Mouse (Mus musculus) adrenal gland, postnatal 36 days (tissue): Measurements from ENCODE around the gene Tex9. TPM values are rescaled to one million over a fixed set of nuclear protein-coding genes. Genes with fewer than 3 reads are reported as not detected.

Experiments
- DNase-seq, 2 experiments: peaks; one replicate each; pipeline ENCODE4 v3.0.0; 2021; ENCODE audit warnings: mixed read lengths in 1 of 2
- long read RNA-seq, 2 experiments: library from polyadenylated mRNA; stranded (forward); transcript quantifications; one replicate each; pipeline ENCODE4 v2.0.0; 2021; ENCODE audit warnings: borderline sequencing depth in 2 of 2
- total RNA-seq, 2 experiments: library from RNA; stranded (reverse); gene quantifications; 2 replicates each; pipeline ENCODE4 v1.2.3; 2021

Gene Tex9
- 1 to 10 TPM; 4.0 to 4.7 TPM for total RNA-seq
- long read RNA-seq, experiment 1, partial matches to known transcripts, result 0 of 6 reads
- long read RNA-seq, experiment 1, other reads (novel, unspliced or antisense), result 3 of 6 reads
- long read RNA-seq, experiment 2, partial matches to known transcripts, result 0 of 1 reads
- long read RNA-seq, experiment 2, other reads (novel, unspliced or antisense), result 1 of 1 reads

DNA sequence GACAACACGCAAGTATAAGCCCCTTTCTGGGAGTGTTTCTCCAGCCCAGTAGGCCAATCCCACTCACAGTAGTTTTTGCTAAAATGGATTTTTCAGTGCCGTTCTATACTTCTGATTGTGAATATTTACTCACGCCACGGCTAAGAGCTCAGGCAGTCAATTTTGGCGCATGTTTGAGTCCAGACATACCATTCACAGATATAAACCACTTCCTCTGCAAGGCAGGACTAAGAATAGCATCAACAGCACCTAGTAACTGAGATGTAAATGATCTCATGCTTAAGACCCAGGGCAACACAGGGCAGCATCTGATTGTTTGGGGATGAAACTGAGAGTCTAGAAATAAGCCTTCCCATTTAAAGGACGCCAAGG lies at the start of gene Tex9:
Gene Tex9, minus strand, starts transcription at position 19 of the 372 bp plus-strand sequence.
- no peak for DNase-seq

DNA sequence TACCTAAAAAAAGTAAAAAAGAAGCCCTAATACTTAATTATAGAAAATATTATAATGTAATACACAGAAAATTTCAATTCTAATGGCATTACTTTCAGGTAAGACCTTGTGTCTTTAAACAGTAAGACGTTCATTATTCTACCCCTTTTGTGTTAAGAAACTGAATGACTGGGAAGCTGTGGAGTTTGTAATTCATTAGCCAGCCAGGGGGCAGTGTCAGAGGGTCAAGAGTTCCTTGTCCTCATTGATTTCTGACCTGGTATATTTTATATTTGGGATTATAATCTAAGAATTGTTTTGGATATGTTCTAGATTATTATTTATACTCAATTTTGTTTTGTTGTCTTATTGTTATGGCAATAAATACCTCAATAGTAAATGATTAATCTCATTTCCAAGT lies 45.1 kb upstream of the Tex9 start:
- DNase-seq, result no peak

DNA sequence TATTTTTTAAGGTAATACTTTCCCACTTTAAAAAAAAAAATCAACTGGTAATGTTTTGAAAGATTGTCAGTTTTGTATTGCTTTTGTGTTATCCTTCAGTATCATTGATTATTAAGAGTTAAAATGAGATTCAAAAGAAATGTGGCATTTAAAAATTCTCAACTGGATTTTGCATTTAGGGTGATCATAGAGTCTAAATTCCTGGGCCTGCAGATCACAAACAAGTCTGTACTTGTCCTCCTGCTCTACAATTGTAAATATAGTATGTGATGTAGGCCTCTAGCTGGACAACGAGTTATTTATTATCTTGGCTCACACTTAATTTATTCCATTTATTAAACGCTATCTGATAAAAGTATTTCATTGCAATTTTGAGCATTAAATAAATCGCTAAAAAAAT lies 43.4 kb upstream of the Tex9 start:
- no peak for DNase-seq

DNA sequence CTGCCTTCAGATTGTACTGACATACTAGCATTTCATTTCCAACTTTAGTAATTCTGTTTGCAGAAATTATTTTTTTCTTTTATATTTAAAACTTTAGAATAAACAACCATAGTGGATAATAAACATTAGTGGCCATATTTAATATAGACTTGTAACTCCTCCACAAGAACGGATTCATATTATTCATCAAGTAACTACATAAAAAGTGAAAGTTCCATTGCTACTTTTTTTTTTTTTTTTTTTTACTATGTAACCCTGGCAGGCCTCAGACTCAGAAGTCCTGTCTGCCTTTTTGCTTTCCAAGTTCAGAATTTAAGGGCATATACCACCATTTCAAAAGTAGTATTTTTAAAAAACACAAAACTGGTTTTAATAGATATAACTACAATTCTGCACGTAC lies 43.0 kb upstream of the Tex9 start:
- DNase-seq, result no peak

DNA sequence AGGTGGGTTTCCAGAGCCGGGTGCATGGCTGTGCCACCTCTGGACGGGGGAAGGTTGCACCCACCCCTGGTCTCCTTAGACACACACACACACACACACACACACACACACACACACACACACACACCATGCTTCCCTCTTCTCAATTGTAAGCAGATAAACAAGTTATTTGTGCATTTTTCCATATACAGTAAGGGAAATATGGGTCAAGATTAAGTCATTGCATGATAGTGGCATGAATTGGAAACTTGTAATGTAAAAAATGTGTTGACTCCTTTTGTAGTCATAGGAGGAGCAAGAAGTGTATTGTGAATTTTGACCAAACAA lies 41.0 kb upstream of the Tex9 start:
- DNase-seq, result no peak

DNA sequence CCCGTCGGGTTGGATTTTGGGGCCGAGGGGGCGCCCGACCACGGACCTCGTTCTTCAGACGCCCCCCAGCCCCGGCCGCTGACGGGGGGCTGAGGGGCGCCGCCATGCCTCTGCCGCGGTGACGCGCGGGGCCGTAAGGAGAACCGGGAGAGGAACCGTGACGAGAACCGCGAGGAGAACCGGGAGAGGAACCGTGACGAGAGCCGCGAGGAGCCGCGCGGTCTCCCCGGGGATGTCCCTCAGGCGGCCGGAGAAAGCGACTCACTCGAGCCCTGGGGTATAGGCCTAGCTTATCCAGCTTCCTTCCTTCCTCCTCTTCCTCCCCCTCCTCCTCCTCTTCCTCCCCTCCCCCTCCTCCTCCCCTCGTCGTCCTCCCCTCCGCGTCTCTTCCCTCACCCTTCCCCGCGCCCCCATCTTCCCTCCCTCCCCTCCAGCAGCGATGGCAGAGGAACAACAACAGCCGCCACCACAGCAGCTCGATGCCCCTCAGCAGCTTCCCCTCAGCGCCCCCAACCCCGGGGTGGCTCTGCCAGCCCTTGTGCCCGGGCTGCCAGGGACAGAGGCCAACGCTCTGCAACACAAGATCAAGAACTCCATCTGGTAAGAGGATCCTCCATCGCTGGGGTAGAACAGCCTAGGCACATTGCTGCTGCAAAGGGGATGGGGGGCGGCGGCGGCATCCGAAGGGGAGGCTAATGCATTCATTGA lies 40.5 kb upstream of the Tex9 start:
- peak; percentile 41 to 64 for DNase-seq

DNA sequence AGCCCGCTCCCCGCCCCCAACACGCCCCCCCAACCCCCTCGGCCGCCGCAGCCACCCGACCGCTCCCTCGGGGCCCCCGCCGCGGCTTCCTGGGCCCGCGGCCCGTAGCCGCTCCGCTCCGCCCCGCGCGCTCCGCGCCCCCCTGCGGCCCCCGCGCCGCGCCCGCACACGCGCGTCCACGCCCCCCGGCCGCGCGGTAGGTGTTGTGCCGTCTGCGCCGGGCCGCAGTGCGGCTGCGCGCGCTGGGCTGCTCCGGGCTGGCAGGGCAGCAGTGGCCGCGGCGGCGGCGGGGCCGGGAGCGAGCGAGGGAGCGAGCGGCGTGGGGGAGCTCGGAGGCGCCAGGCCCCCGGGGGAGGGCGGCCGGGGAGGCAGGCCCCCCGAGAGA lies 40.0 kb upstream of the Tex9 start, which contains the start of gene Rfx7:
Gene Rfx7, plus strand, starts transcription at position 245 of the 385 bp plus-strand sequence.
- DNase-seq, result peak; percentile 84 to 91

DNA sequence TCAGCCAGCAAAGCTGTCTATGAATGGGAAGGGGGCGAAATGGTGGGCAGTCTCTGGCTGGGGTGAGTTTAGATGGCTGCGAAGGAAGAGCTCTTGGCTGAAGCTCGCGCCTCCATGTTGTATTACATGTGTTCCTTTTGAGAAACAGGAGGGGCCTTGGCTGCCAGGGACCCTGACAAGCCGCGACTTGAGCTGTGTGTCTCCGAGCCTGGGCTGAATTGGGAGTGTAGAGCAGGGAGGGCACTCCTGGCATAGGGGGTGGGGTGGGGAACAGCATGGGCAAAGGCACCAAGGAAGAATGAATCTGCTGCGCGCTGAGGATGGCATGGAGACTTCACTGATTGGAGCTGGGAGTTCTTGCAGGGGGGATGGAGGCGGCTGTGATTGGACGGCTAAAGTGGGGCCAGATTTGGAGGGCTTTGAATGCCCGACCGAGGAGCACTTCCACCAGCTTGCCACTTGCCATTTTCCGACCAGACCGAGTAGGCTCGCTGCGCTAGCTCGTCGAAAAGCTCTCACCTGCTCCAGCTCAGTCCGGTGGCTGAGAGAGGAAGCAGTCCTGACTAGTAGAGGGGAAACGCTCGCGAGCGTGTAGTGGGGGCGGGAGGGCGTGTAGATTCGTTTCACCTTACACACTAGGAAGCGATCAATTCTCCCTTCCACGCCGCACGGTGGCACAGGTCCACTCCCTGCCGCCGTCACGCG lies 39.4 kb upstream of the Tex9 start:
- DNase-seq, result peak; percentile 86 to 88

DNA sequence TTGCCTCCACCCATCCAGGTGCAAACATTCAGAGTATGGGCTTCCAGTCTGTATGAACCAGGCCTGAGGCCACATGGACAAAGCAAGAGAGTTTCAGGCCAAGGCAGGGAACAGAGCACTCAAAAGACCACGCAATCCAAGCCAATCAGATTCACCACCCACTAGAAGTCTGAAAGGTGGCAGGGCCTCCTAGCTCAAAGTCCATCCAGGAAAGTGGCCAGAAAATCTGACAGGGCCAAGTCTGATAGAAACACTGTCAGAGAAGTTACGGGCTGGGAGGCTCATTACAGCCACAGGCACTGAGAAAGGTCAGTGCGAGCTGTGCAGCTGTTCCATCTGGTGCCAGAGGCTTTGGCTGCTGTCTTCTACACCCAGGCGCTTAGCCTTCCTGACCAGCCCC lies 38.8 kb upstream of the Tex9 start:
- DNase-seq, result peak; percentile 38 to 47

DNA sequence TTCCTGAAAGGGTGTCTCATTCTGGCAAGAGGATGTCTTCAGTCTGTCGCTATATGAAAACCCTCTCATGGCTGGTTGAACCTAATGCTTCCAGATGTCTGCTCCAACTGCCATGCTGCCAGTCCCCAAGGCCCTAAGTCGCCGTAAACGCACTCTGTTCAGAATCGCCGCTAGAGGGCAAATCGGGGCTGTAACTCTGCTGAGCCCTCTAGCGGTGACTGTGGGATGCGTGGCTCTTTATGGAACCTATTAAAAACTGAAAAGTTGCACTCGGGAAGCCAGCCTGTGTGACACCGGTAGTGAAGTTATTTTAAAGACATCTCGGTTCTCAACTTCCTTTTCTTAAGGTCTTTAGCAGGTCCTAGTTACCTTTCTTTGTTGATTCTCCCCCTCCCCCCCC lies 38.2 kb upstream of the Tex9 start:
- DNase-seq, result peak; percentile 88 to 90

DNA sequence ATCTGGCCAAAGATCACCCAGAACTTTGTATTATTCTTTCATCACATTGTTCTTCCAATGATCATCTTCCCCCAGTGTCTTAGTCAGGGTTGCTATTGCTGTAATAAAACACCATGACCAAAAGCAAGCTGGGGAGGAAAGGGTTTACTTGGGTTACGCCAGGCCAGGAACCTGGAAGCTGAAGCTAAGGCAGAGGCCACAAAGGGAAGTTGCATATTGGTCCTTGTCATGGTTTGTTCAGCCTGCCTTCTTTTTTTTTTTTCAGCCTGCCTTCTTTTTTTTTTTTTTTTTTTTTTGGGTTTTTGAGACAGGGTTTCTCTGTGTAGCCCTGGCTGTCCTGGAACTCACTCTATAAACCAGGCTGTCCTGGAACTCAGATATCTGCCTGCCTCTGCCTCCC lies 34.1 kb upstream of the Tex9 start:
- DNase-seq, result no peak

DNA sequence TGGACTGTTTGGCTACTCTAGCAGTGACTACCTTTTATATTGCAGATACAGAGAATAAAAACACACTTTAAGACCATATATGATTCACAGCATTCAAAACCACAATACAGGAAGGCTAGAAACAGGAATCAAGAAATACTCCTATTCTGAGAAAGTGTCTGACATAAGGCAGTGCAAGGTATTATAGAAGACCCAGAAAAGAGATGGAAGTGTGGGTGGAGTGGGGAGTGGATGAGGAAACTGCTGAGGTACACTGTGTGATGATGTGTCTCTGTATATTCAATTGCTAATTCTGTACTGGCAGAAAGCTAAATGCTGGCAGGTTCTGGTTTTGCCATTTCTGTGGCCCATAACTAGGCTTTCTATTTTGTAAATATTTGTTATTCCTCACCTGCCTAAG lies 28.8 kb upstream of the Tex9 start:
- no peak for DNase-seq

DNA sequence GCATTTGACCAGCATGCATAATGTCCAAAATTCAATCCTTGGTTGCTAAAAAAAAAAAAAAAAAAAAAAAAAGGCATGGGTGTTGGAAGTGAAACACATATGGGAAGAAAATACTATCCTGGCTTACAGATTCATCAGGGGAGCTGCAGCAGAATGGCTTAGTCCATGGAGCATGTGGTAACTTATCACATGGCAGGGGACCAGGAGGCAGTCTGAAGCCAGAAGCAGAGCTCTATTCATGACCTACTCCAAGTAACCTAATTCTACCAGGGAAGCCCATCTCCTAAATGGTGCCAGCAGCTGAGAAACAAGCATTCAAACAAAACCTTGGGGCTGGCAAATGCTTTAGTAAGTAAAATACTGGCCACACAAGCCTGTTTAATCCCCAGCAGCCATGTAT lies 27.2 kb upstream of the Tex9 start:
- DNase-seq, result no peak

DNA sequence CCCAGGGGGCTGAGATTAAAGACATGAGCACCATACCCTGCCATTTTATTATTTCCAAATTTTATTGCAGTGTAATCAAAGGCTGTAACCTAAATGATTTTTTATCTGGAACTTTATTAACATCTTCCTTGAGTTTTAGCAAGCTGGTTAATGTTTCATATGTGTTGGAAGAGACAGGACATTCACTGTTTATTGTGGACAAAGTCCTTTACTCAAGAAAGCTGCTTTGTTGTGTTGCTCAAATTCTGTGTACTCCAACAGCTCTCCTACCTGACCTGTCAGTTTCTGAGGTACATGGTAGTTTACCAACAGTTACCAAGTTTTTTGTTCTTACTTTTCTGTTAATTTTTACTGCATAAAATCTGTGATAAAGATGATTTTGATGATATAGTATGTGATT lies 23.4 kb upstream of the Tex9 start:
- no peak for DNase-seq

DNA sequence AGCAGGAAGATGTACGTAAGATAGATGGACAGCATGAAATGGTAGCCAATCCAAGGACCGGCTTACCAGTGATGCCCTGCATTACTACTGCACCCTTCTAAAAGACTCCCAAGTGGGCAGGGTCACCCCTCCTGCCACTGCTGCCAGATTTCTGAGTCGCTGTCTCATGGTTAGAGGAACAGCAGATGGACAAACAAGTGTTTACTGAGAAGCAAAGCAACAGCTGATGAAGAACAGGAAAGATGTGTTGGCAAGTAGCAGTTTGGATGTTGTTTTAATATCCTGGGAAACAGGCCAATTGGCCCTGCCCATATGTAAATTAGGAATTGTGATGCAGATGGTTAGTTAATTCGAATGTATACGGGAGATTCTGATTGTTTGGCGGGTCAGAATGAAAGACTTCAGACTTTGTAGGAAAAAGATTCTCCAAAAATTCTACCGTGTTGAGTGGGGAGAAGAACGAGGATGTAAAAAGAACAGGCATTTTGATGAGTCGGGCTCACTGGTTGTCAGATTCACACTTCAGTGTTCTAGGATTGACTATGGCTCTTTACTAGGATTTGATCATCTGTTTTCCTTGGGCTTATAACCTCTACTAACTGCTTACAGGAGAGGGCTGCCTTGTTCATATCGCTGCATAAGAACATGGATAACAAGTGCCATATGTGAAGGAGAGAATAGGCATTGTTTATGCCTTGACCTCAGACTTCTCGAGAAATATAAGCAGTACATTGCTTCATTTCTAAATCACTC lies 20.4 kb upstream of the Tex9 start:
- DNase-seq, result no peak

DNA sequence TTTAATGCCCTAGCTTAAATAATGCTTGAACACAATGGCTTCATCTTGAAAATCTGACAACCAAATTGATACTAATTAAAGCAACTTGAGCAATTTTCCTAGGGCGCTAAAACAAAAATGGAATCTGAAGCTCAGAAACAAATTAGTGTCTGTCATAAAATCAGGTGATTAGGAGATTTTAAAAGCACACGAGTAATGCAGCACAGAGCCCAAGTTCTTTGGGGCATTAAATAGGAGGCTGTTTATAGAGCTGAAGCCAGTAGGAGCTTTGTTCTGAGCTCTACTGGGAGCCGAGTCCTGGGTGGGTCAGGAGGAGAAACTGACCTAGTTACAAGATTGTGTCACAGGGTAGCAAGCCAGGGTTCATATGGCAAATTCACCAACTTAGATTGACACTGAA lies 5.2 kb upstream of the Tex9 start:
- DNase-seq, result no peak

DNA sequence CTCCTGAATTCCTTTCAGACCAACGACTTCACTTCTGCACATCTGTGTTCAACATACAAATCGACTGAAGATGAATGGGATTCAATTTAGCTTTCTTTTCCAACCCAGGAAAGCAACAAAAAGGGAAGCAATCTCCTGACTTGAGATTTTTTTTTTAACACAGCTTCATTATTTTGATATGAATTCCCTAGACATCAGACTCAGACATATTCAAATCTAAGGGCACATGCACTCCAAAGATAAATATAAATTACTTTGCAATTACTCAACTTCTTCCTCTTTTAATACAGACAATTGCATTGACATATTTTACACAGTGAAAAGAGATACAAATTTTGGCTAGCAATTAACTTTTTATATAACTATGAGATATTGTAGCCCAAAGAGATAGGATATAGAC lies 4.7 kb upstream of the Tex9 start:
- DNase-seq, result no peak

DNA sequence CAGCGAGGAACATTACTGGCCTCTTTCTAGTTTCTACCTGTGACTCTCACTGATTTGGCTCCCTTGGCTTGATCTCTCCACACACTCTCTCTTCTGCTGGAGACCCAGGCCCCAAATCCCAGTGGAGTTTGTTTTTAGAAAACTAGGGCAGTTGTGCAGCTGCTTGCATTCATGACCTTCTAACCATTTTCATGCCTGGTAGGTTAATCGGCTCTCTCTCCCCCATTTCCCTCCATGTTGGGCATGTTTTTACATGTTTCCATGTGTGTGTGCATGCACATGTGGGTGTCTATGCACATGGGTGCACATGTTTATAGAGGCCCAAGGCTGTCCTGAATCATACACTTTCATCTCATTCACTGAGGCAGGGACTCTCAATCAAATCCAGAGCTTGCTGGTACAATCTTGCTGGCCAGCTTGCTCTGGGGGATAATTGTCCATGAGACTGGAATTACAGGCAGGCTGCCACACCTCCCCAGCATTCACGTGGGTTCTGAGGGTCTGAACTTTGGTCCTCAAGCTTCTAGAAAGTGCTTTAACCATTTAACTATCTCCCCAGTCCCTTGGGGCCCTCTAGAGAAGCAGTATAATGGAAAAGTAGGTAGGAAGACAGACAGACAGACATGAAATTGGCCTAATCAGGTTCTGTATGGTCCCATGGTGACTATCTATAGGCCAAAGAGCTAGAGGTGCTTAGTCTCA lies 2.1 kb upstream of the Tex9 start:
- DNase-seq, result no peak

DNA sequence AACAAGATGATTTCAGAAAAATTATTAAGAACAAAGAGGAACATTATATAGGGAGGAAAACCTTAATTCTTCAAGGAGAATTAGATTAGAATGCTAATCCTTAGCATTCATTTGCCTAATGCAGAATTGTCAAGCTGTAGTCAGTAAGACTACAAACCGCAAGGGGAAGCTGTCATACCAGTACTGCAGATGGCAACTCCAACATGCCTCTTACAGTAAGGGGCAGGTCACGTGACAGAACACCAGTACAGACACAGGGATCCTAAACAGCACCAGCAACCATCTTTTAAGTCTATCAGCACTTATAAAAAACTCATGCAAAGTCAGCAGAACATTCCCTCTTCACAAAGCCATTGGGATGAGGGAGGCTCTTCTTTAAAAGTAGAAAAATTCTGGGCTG lies 1.5 kb upstream of the Tex9 start:
- DNase-seq, result no peak

DNA sequence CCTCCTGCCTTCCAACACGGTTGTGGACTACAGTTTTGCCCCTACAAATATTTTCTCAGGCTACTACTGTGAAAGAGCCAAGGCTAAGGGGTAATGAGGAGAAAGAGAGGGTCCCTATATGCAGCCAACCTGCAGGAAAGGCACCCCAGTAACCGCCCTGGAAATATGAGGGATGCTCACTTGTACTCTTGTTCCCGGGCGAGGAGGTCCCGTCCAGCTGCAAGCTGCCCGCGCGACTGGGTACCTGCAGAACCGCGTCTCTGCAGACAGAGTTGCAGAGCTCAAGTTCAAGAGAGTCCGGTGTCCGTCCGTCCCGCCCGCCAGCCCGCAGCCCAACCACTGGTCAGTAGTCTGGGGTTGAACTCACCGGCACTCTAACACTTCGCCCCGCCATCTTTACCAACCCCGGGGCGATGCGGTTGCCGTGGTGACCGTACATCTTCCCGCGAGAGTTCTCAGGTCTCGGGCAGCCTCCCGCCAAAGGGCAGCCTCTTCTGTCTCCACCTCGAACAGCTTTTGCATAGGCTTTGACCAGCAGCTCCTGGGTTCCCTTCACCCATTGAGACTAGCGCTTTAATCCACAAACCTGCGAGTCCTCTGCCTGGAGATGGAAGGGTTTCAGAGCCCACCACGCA lies 336 bp downstream of the Tex9 start:
- DNase-seq, result peak; percentile 93 to 95

DNA sequence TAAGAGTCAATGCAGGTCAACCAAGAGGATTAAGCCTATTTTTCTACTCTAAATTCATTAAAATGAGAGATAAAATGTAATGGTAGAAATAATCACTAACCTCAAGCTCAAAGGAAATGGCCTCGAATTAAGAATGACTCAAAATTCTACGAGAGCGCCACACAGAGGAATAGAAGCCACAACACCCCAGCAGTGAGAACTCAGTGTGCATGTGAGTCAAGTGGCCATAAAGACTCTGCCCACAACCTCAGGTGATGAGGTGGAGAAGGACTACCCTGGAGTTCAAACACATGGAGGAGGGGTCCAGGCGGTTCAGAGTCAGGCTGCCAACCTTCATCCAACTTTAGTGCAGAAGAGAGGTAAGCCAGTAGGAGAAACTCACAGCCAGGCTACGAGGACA lies 2.9 kb downstream of the Tex9 start:
- no peak for DNase-seq

DNA sequence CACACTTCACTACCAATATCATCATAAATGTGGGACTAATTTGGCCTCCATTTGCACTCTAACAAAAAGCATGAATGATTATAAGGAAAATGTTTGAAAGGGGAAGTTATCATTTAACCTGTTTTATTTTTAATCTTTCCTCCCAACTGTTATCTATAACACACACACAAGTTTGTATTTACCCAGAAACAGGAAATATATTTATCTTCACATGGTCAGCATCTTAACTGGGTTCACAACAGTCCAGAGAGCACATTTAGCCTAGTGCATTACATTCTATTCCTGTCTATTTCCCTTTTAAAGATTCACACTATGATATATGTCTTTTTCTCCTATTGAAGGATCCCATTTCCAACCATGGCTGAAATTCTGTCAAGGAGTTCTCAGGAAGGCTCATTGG lies 3.5 kb downstream of the Tex9 start:
- no peak for DNase-seq
